Comparison of ENCODE assay signal across 10 mouse cellular contexts in genomic region chr9:68402176-68402845, GRCm38 (mm10).
DNase-seq lines count a peak whose midpoint lies in the region; ATAC-seq and TF ChIP-seq lines count a peak whose summit lies in the region.
"Had no signal": no experiment of that assay in that cellular context is flagged by ENCODE, and none has a peak within 500 bp of the region (broad histone marks: within the 10 kb centered on the region; RNA-seq: fewer than 3 reads in every experiment).

No protein-coding gene starts in this region.

- no peak for TF ChIP-seq CTCF in forebrain, postnatal 0 days (IDR thresholded peaks at IDR 0.05; ENCODE audit: low read depth)

- no peaks in the 10 kb centered on the region for H3K9me3 ChIP-seq in forebrain, postnatal 0 days (ENCODE audit: low read length)
- H3K9me3 ChIP-seq in forebrain, embryonic 13.5 days (replicated peaks): no peaks in the 10 kb centered on the region
- H3K9me3 ChIP-seq in midbrain, embryonic 15.5 days: no peaks in the 10 kb centered on the region
- H3K9me3 ChIP-seq: kidney, embryonic 15.5 days had no signal

- H3K4me2 ChIP-seq in forebrain, postnatal 0 days (ENCODE audit: low read depth): no peak overlapping the region
- H3K4me2 ChIP-seq in forebrain, embryonic 13.5 days: no peak overlapping the region
- no peak overlapping the region for H3K4me2 ChIP-seq in midbrain, embryonic 15.5 days
- H3K4me2 ChIP-seq: kidney, embryonic 15.5 days had no signal

- no peak overlapping the region for H3K27ac ChIP-seq in forebrain, postnatal 0 days (ENCODE audit: low read depth, low read length)
- no peak overlapping the region for H3K27ac ChIP-seq in forebrain, embryonic 13.5 days
- H3K27ac ChIP-seq in midbrain, embryonic 15.5 days: no peak overlapping the region
- H3K27ac ChIP-seq: kidney, embryonic 15.5 days had no signal

- H3K4me1 ChIP-seq in forebrain, postnatal 0 days (ENCODE audit: insufficient read depth): no peaks in the 10 kb centered on the region
- peaks cover 9% of the 10 kb centered on the region; the same call in 1 of the 2 replicates for H3K4me1 ChIP-seq in forebrain, embryonic 13.5 days
- no peaks in the 10 kb centered on the region for H3K4me1 ChIP-seq in midbrain, embryonic 15.5 days
- H3K4me1 ChIP-seq: kidney, embryonic 15.5 days had no signal

- 35% methylated on average over 8 of the region's 8 CpGs for whole genome bisulfite sequencing in forebrain, postnatal 0 days
- 62% methylated on average over 8 of the region's 8 CpGs for WGBS in forebrain, embryonic 13.5 days
- WGBS in midbrain, embryonic 15.5 days: 71% methylated on average over 8 of the region's 8 CpGs

- no peak for ATAC-seq in forebrain, postnatal 0 days
- ATAC-seq in forebrain, embryonic 13.5 days: no peak
- ATAC-seq in midbrain, embryonic 15.5 days (replicated peaks): no peak

- no peak overlapping the region for H3K9ac ChIP-seq in forebrain, postnatal 0 days
- H3K9ac ChIP-seq in forebrain, embryonic 13.5 days: no peak overlapping the region
- H3K9ac ChIP-seq in midbrain, embryonic 15.5 days: no peak overlapping the region
- H3K9ac ChIP-seq: kidney, embryonic 15.5 days had no signal

- no peak overlapping the region for H3K4me3 ChIP-seq in forebrain, postnatal 0 days (ENCODE audit: low read depth, low read length)
- no peak overlapping the region for H3K4me3 ChIP-seq in forebrain, embryonic 13.5 days
- H3K4me3 ChIP-seq in midbrain, embryonic 15.5 days: no peak overlapping the region
- H3K4me3 ChIP-seq: erythroblast, embryonic 14.5 days; kidney, embryonic 15.5 days had no signal

- no peaks in the 10 kb centered on the region for H3K27me3 ChIP-seq in forebrain, postnatal 0 days (ENCODE audit: insufficient read depth, low read length)
- H3K27me3 ChIP-seq in forebrain, embryonic 13.5 days: no peaks in the 10 kb centered on the region
- H3K27me3 ChIP-seq in midbrain, embryonic 15.5 days (replicated peaks): no peaks in the 10 kb centered on the region
- H3K27me3 ChIP-seq: kidney, embryonic 15.5 days had no signal

- H3K36me3 ChIP-seq in forebrain, postnatal 0 days (ENCODE audit: insufficient read depth): no peaks in the 10 kb centered on the region
- no peaks in the 10 kb centered on the region for H3K36me3 ChIP-seq in forebrain, embryonic 13.5 days (ENCODE audit: poor library complexity, severe bottlenecking)
- no peaks in the 10 kb centered on the region for H3K36me3 ChIP-seq in midbrain, embryonic 15.5 days (replicated peaks)
- H3K36me3 ChIP-seq: kidney, embryonic 15.5 days had no signal

- DNase-seq in forebrain, postnatal 0 days: peak; percentile 6
- DNase-seq in retina, postnatal 1 day: peak; percentile 21
- no peak for DNase-seq in retina, embryonic 14.5 days (ENCODE audit: low spot score)
- DNase-seq in layer of hippocampus, postnatal 14 days (ENCODE audit: low spot score in 2 of 2): peak; percentile 31 to 41
- peak; percentile 13 for DNase-seq in telencephalon, adult 2 months (ENCODE audit: low read depth, low spot score)
- no peak for DNase-seq in kidney, adult 9 months

Comparison
In these comparisons a context has a peak if more than half of its experiments do, and no peak if none do; other contexts are left out.
1. DNase-seq: peak in forebrain, postnatal 0 days (single experiment), retina, postnatal 1 day (single experiment), layer of hippocampus, postnatal 14 days (2 of 2) and telencephalon, adult 2 months (single experiment); none in retina, embryonic 14.5 days (single experiment) and kidney, adult 9 months (single experiment).